Comparison of ENCODE assay signal across 9 mouse cellular contexts in the genomic region with DNA sequence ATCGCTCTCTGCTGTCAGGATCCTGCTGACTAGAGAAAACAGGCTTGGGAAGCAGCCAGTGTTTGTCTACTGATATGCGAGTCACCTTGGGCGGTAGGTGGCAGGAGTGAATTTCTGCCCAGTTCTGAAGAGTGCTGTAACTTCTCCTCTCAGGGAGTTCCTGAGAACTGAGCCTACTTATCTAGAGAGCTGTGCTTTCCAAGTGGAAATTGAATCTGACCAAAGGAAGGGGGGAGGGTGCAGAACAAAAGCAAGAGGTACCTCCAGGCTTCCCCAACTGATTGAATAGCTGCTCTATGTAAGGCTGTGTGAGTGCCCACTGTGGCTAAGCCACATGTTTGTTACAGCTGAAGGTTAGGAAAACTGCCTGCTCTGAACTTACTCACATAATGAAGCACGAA.
DNase-seq lines count a peak whose midpoint lies in the region; ATAC-seq lines count a peak whose summit lies in the region.
"Had no signal": no experiment of that assay in that cellular context is flagged by ENCODE, and none has a peak within 500 bp of the region (broad histone marks: within the 10 kb centered on the region; RNA-seq: fewer than 3 reads in every experiment).

No protein-coding gene starts in this region.

- H3K4me1 ChIP-seq in intestine, embryonic 16.5 days (ENCODE audit: control insufficient read depth, insufficient read depth, low read length) = no peaks in the 10 kb centered on the region
- H3K4me1 ChIP-seq in intestine, embryonic 15.5 days (replicated peaks) = no peaks in the 10 kb centered on the region
- peaks cover 52% of the 10 kb centered on the region for H3K4me1 ChIP-seq in midbrain, embryonic 12.5 days
- H3K4me1 ChIP-seq: megakaryocyte, embryonic 14.5 days had no signal

- intact Hi-C loops in heart, postnatal 14 days (cut with DNase I) = no loop called here

- no peak overlapping the region for H3K27ac ChIP-seq in intestine, embryonic 16.5 days (ENCODE audit: low read length)
- no peak overlapping the region for H3K27ac ChIP-seq in intestine, embryonic 15.5 days
- H3K27ac ChIP-seq in midbrain, embryonic 12.5 days (replicated peaks) = peak overlapping the region; percentile 60

- 46% methylated on average over 4 of the region's 4 CpGs for WGBS in intestine, embryonic 16.5 days
- 57% methylated on average over 4 of the region's 4 CpGs for WGBS in intestine, embryonic 15.5 days
- 18% methylated on average over 4 of the region's 4 CpGs for WGBS in midbrain, embryonic 12.5 days

- ATAC-seq in intestine, embryonic 16.5 days = 0 out of 2 replicates have a peak, but pooled peaks have one; percentile 21
- ATAC-seq in intestine, embryonic 15.5 days = no peak
- ATAC-seq in midbrain, embryonic 12.5 days (ENCODE audit: low FRiP score, low read depth) = peak; percentile 76
- no peak for ATAC-seq in activated CD4-positive, CD25-positive, alpha-beta regulatory T cell, adult 4 months

- H3K9ac ChIP-seq in intestine, embryonic 16.5 days (ENCODE audit: low read depth, low read length) = no peak overlapping the region
- H3K9ac ChIP-seq in intestine, embryonic 15.5 days = no peak overlapping the region
- no peak overlapping the region for H3K9ac ChIP-seq in midbrain, embryonic 12.5 days (replicated peaks)

- DNase-seq in embryo, embryonic 10.5 days (ENCODE audit: low spot score) = peak; percentile 52
- DNase-seq in heart, postnatal 14 days = peak; percentile 11 to 31
- DNase-seq in spleen, postnatal 14 days (ENCODE audit: low spot score in 2 of 2) = no peak
- DNase-seq in spleen, postnatal 4 days (ENCODE audit: low spot score in 2 of 2) = no peak

- no peaks in the 10 kb centered on the region for H3K36me3 ChIP-seq in intestine, embryonic 16.5 days (ENCODE audit: control insufficient read depth, insufficient read depth, low read length)
- no peaks in the 10 kb centered on the region for H3K36me3 ChIP-seq in intestine, embryonic 15.5 days
- H3K36me3 ChIP-seq in midbrain, embryonic 12.5 days = no peaks in the 10 kb centered on the region

- H3K4me3 ChIP-seq in intestine, embryonic 16.5 days (ENCODE audit: low read length) = no peak overlapping the region
- H3K4me3 ChIP-seq in intestine, embryonic 15.5 days (replicated peaks) = no peak overlapping the region
- H3K4me3 ChIP-seq in midbrain, embryonic 12.5 days = no peak overlapping the region
- H3K4me3 ChIP-seq: megakaryocyte, embryonic 14.5 days had no signal

- H3K27me3 ChIP-seq in intestine, embryonic 16.5 days (replicated peaks; ENCODE audit: control insufficient read depth, insufficient read depth, low read length) = no peaks in the 10 kb centered on the region
- H3K27me3 ChIP-seq in intestine, embryonic 15.5 days (replicated peaks) = no peaks in the 10 kb centered on the region
- H3K27me3 ChIP-seq in midbrain, embryonic 12.5 days = 0 out of 2 replicates have a peak, but pooled peaks cover 9% of the 10 kb centered on the region
- H3K27me3 ChIP-seq: megakaryocyte, embryonic 14.5 days had no signal

- H3K9me3 ChIP-seq in intestine, embryonic 16.5 days (ENCODE audit: control insufficient read depth, low read length) = no peaks in the 10 kb centered on the region
- H3K9me3 ChIP-seq in intestine, embryonic 15.5 days = no peaks in the 10 kb centered on the region
- H3K9me3 ChIP-seq in midbrain, embryonic 12.5 days = no peaks in the 10 kb centered on the region
- H3K9me3 ChIP-seq: megakaryocyte, embryonic 14.5 days had no signal

- H3K4me2 ChIP-seq in intestine, embryonic 16.5 days (ENCODE audit: low read depth, low read length) = no peak overlapping the region
- H3K4me2 ChIP-seq in intestine, embryonic 15.5 days (replicated peaks) = no peak overlapping the region
- no peak overlapping the region for H3K4me2 ChIP-seq in midbrain, embryonic 12.5 days (replicated peaks)

Comparison
In these comparisons a context has a peak if more than half of its experiments do, and no peak if none do; other contexts are left out.
1. ATAC-seq: peak in intestine, embryonic 16.5 days (single experiment) and midbrain, embryonic 12.5 days (single experiment); none in intestine, embryonic 15.5 days (single experiment) and activated CD4-positive, CD25-positive, alpha-beta regulatory T cell, adult 4 months (single experiment).
2. DNase-seq: peak in embryo, embryonic 10.5 days (single experiment) and heart, postnatal 14 days (2 of 2); none in spleen, postnatal 14 days (0 of 2) and spleen, postnatal 4 days (0 of 2).